Mouse (Mus musculus) spleen, embryonic (tissue): ENCODE results near the gene Scn7a.

Experiments used
- CTCF ChIA-PET: fragments of 350-600 bp; sonication (Branson Sonifier 250); formaldehyde crosslinking; loops from one replicate; lab custom pipeline; 2022; lab: Charles Lee

Scn7a gene

DNA sequence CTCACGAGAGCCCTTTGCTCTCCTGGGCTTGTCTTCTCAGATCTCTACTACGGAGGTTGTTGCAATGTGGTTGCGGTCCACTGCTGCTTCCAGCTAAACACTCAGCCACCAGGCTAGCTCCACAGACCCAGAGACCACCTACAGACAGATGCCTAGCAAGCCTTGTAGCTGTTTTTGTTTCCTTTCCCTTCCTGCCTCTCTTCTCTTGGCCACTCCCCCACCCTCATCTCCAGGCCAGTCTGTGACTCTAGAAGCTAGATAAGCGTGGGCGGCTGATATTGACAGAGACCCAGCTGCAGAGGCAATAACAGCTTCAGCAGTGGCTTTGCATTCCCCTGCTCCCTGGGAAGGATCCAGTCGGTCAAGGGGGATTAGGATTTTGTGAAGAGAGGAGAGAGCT is at the start of gene Scn7a:
Gene Scn7a, minus strand, starts transcription at position 150 of the 400 bp plus-strand sequence.
- CTCF ChIA-PET: no interaction called here

DNA sequence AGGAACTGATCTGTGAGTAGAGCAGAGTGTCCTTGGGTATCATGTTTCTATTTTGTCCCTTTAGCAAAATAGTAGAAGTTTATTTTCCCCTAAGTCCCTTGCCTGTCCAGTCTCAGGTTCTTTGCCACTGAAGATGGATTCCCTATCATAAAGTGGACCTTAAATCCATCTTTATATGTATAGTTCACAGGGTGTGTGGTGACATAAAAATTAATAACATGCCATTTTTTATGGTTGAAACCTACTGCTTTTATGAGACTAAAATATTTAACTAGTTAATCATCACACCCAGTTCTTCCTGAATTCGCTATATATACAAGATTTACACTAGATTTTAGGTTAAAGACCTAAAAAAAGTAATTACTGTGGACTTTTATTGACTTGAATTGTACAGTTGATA is 43.0 kb upstream of the Scn7a start:
- CTCF ChIA-PET: no interaction called here

DNA sequence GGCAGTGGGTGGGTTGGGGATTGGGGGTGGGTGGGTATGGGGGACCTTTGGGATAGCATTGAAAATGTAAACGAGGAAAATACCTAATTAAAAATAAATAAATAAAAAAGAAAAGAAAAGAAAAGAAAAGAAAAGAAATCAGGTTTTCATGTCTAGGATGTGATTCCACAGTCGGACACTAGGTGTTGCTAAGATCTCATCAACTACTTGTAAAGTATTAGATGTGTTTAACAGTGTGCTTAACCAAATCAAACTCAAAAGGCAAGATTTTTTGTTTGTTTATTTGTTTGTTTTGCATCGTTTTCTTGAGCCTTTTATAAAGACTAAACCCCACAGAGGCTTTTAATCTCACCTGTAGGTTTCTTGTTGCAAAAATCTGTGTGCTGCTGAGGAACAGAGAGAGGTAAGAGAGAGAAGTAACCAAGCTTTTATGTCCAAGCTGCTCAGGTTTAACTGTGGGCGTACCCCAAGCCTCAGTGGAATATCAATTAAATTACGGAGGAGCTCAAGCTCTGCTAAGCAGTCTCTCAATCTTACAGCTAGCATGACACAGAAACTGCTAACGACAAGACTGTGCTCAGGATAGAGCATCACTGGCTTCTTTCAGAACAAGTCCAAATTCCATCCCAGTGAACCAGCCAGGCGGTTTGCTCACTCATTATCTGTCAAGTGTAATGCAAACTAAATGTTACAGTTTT is 35.3 kb upstream of the Scn7a start:
- CTCF ChIA-PET: no interaction called here

DNA sequence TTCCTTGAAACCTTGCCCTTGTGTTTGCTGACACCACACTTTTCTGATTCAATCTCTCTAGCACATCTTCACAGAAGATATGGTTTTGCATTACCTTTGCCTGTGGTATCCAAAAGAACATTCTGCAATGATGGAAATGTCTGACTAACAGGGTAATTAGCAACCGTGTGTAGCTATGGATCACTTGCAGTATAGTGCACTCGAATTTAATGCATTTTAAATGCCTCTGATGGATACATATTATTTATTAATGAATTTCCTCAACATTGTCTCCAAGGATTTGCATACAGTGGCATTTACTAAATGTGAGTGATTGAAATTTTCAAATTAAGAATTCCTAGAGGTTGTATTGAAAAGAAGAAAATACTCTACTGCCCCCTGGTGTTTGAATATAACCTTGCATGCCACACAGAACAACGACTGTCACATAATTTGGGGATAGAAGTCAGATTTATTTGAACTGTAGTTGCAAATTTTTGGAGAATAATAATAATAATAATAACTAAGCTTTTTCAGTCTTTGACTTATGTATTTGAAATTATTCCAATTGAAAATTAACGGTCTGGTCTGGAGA is 15.0 kb upstream of the Scn7a start:
- CTCF ChIA-PET: no interaction called here

DNA sequence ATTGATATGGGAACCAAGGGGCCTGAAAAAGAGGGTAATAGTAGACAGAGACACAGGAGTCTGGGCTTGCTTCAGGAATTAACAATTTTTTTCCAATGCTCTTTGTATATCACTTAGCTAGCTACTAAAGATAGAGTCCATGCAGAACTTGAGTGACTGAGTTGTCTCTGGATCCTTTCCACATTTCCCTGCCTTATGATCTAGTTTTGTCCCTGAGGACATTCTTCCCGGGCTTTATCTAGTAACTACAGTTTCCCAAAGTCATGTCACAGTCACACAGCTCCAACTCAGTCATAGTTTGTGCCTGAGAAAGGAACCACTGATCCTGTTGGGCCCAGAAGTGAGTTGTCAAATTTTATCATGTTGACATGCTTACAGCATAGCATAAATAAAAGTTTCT is 12.8 kb upstream of the Scn7a start:
- CTCF ChIA-PET: no interaction called here

DNA sequence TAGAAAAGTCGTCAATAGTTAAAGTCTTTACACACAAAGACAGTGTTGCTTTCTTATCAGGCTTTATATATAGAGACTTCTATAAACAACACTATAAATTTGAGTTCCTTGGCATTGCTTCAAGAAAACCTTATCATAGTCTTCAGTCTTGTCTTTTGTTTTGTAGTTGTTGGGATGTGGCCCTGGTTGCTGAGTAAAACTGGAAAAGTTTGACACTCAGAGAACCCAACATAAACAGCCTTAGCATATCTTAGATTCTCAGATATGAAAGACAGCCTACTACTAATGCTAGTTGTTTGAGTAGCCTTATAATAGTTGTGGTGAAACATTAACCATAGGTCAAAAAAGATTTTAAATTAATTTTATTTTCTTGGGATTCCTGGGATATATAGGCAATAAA is 6.9 kb upstream of the Scn7a start:
- CTCF ChIA-PET: no interaction called here

DNA sequence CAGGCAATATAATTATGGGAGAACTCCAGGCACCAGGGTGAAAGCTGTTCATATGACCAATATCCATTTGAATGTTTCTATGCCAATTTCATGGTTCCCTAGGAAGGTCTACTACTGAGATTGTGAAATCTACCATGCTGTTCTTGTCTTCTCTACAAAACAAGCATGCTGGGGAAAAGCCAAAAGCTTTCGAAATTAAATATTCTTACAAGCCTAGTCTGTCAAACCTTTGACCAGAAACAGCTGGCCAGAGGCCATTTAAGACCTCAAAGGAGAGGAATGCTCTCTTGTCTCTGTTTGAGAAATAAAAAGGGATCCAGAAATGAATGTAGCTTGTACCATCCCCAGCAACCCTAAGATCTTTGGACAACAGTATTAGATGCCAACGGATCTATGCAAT is 3.8 kb downstream of the Scn7a start:
- CTCF ChIA-PET: no interaction called here

DNA sequence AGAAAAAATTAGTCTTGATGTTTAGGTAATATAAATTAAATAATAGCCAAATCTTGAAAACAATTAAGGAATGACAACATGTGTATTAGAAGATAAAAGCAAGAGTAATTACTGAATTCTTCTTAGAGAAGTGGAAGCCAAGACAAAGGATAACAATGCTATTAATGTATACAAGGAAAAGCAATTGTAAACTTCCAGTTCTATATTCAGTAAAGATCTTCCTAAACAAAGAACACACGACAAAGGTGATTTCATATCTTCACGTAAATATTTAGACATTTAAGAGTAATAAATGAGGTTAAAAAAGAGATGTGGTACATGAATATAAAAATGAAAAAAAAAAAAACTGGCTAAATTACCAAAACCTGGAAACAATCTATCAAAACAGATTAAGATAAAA is 16.7 kb downstream of the Scn7a start:
- CTCF ChIA-PET: no interaction called here

DNA sequence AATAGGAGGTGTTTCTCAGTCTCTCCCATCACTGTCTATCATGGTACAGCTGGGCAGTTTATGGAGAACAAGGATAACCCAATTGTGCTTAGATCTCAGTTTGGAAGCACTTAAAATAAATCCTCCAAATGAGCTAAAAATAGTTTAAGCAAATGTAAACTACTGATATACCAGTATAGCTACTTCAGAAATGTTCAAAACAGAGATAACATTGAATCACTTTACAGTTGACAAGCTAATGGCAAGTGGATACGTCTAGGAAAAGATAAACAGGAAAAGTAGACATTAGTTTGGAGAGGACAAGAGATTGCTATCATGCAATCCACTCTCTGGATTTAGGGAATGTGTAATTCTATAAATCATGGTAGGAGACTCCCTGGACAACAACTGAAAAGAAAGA is 19.5 kb downstream of the Scn7a start:
- CTCF ChIA-PET: no interaction called here

DNA sequence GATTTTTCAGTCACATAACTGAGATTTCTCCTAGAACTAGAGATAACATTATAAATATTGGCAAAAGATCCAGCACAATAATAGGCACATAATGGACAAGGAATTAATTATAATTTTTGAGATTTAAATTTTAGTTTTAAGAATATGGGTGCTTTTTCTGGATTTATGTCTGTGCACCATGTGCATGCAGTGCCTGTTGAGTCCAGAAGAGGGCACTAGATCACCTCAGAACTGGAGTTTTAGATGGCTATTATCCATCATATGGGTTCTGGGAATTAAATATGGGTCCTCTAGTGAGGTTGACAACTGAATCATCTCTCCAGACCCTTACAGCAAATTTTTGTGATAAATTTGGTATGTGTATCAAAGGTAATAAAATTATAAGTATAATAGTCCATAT is 21.8 kb downstream of the Scn7a start:
- CTCF ChIA-PET: no interaction called here

DNA sequence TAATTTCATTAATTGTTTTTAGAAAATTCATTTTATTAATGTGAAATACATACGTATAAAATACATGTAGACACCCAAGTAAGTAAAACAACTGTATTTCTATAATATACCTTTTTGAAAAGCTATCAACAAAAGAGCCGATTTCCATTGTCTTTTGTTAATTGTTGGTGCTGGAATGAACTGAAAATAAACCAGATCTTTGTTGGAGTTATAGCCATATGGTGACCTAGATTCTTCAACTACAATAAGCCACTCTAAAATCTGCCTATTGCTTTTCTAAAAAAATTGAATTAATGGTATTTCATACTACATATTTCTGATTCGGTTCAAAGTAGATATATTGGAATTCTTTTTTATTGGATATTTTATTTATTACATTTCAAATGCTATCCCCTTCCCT is 56.7 kb downstream of the Scn7a start:
- CTCF ChIA-PET: no interaction called here

DNA sequence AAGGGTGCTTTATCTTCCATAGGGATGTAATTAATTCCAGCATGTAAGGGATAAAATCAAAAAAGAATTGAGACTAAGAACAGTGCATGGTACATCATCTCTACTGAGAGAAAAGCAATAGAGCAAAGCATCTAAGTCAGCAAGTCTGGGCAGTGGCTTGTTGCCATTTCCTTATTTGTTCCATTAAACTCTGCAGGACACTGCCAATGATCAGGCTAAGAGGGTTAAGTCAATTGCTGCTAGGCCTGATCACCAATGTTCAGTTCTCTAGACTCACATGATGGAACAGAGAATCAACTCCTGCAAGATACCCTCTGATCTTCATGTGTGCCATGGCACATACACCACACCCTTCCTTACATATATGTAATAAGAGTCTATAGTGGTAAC is 57.1 kb downstream of the Scn7a start:
- CTCF ChIA-PET: no interaction called here

DNA sequence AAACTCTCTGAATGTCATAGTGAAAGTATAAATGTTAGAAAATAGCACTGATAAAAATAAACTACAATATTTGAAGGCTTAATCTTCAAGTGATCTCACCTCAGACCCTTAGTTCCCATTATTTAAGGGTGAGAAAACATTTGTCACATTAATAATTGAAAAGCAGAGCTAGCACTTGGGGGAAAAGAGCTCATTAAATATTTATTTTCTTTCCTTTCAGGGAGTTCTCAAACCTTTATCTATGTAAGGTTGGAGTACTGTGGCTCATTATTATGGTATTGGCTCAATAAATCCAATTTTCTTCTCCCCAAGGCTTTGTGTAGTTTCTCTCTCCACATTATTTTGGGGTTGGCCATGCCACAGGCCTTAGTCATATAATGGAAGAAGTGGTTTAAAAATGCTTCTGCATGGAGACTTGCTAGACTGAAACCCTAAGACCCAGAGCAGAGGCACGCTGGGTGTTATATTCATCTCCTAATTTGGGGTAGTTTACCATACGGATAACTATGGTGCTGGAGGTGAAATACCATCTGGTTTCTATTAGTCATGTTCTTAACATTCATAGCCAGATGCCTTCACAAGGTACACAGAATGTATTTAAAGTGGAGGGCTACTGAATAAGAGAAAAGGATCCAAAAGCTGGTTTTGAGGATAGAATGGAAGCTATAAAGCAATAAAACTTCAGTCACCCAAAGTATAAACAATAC is 57.7 kb downstream of the Scn7a start:
- CTCF ChIA-PET: no interaction called here

DNA sequence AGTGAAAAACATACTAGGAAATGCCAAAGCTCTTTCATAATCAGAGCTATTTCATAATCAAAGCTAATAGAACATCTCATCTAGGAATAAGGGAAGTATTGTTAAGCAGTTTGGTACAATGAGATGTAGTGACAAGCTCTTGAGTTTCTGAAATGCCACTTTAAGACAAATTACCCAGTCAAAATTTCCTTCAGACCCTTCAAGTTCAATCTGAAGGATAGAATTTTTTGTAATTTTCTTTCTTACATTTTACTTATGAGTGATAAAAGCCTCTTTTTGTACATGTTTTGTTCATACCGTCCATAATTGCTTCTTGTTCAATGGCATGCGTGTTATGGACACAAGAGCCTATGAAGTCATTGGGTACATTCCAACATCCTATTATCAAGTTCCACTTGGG is 72.6 kb downstream of the Scn7a start:
- CTCF ChIA-PET: no interaction called here

DNA sequence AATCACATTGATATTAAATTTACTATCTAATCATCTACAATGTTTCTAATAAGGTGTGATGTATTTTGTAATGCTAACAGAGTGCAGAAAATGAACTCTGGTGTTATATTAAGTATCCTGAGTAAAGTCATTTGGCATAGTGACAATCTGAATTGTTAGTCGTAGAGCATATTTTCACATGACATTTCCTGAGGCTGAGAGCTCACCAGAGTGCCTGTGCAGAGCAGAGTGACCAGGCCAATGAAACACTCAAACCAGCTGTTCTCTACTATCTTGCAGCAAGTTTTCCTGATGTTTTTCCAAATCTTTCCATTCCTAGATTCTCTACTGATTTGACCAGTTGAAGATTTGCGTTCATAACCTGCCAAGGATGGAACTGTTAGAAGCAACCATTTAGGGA is 92.4 kb downstream of the Scn7a start:
- CTCF ChIA-PET: no interaction called here

DNA sequence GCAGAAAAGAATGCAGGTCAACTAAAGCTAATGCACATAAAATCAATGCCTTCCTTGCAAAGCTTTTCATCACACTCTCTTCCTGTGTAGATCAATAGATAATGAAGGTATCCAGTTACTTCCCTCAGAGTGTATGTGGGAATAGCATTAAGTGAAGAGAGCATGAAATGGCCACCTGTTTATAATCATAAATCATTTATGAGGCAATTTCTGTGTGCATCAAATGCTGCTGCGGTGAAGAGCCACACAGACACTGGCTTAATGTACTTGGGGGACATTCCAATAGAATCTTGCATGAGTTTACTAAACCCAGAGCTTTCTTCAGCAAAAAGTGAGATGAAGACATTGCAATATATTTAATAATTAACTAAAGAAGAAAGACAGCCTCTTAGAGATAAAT is 122.7 kb downstream of the Scn7a start:
- CTCF ChIA-PET: no interaction called here

DNA sequence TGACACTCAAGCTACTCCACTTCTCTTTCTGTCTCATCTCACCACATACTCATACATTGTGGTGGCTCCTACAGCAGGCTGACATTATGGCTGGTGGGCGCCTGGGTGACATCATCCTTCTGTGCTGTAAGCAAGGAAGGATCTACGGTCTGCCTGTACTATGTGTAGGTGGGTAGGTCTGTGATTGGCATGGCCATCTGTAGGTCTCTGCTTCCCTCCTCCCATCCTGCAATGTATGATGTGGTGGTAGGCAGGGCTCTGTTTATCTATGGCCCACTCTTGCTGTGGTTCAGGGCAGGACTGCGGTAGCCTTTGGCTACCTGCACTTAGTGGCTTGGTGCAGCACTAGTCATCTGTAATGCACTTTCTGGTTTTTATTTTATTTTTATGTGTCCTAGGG is 128.3 kb downstream of the Scn7a start:
- CTCF ChIA-PET: no interaction called here

DNA sequence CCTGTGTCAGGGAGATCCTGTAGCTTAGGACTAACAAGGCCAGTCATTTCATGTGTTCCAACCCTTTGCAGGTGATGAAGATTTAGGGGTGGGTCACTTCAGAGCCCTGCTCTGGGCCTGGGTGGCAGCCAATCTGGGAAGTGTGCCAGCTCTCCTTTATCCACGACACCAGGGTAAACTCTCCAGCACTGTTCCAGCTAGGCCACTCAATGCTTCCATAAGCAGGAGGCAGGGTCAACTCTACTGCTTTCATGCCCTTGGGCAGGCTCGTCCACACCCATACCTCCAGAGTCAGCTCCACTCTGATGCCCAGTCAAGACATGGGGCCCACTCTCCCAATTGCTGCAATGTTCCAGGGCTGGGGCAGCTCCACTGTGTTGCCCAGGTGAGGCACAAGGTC is 129.3 kb downstream of the Scn7a start:
- CTCF ChIA-PET: no interaction called here

DNA sequence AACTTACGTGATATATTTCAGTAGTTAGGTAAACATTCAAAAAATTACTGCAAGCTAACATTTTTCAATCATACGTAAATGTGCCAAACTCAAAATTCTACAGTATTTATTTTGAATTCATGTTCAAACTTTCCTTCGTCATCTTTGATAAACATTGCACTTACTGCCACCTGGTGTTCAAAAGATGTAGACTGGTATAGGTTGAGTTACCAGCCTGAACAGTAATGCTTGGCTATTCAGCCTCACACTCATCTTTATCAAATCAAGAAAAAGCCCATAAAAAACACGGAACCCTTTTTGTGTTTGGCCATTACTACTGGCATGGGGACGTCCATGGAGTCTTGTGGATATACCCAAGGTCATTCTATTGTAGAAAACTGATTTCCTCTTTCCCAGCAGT is 140.3 kb downstream of the Scn7a start:
- CTCF ChIA-PET: interaction anchor here (0.5 kb wide), 1 partner anchor 1911 kb away, joined by 3 read pairs; no protein-coding TSS in a partner anchor

DNA sequence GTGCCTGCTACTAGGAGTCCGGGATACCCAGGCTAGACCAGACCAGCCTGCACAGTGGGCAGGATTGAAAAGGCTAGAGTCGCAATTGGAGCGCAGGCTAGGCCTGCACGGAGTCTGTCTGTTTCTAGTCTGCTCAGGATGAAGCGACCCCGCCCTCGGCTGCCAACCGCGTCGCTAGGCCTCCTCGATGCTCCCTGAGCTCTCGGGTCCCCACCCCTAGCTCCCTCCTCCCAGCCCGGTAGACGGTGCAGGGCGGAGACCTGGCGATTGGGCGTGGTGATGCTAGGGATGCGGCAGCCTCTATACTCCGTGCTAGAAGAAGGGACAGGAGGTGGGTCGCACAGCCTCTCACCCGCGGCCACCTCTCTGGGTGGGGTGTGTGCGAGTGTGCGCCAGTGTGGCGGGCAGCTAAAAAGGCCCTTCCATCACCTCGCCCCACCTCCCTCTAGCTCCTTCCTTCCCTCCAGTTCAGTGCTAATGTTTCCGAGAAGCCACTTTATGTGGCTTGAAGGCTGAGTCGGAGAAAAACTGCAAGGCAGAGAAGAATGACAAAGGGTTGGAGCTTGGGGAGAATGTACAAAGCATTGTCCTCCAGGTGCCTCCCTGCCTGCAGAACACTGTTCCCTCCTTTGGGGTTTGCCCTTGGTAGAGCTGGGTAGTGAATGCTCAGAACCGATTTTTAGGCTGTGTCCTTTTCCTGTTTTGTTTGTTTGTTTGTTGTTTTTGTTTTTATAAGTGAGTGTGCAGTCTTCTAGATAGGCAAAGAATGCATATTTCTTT is 149.9 kb downstream of the Scn7a start, which contains the start of gene Scn9a:
Gene Scn9a, minus strand, starts transcription at position 383 of the 780 bp plus-strand sequence.
- CTCF ChIA-PET: no interaction called here

DNA sequence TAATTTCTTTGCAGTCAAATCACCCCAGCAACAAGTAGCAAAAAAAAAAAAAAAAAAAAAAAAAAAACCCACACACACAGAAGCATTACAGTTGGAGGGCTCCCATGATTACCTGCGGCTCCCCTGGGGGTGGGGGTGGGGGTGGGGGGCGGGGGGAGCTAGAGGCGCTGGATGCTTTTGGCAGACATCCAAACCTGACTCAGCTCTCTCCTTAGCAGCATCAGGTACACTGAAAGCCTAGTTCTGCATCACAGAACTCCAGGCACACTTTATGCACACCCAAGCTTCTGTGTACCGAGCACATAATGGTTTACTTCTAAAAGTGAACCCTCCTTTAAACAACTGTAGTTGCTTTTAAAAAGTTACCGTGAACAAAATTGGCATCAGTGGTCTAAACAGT is 152.0 kb downstream of the Scn7a start:
- CTCF ChIA-PET: no interaction called here
